Mouse (Mus musculus) limb, embryonic 11.5 days (tissue): ENCODE data around the gene Ccdc8. TPM values are rescaled to one million over a fixed set of nuclear protein-coding genes. Genes with fewer than 3 reads are reported as not detected.

Experiments used
- ATAC-seq: fragments of 200-750 bp; cut with Nextera tagmentation; 2 replicates; pipeline ENCODE4 v1.8.0; 2017; ENCODE audit warnings: low read depth; ENCODE audit not compliant: insufficient number of reproducible peaks, low FRiP score, low TSS enrichment
- DNase-seq: peaks from one replicate; pipeline ENCODE4 v3.0.0-alpha.2; 2015; ENCODE audit warnings: low spot score
- H3K27ac ChIP-seq: fragments of 300-500 bp; sonication (generic); replicated peaks from 2 replicates; pipeline ENCODE4 v1.5.1; 2014; ENCODE audit warnings: low read depth, mild to moderate bottlenecking, low read length
- H3K27me3 ChIP-seq: fragments of 300-500 bp; sonication (generic); 2 replicates; pipeline ENCODE4 v1.6.1; 2014; ENCODE audit warnings: mild to moderate bottlenecking, low read length, mixed read lengths; ENCODE audit not compliant: control insufficient read depth, insufficient read depth
- H3K36me3 ChIP-seq: fragments of 300-500 bp; sonication (generic); 2 replicates; pipeline ENCODE4 v1.6.1; 2014; ENCODE audit warnings: mild to moderate bottlenecking, low read length, moderate library complexity, mixed read lengths; ENCODE audit not compliant: control insufficient read depth, insufficient read depth
- H3K4me1 ChIP-seq: fragments of 300-500 bp; sonication (generic); 2 replicates; pipeline ENCODE4 v1.6.1; 2014; ENCODE audit warnings: low read length, mixed read lengths; ENCODE audit not compliant: control insufficient read depth, insufficient read depth
- H3K4me2 ChIP-seq: fragments of 300-500 bp; sonication (generic); 2 replicates; pipeline ENCODE4 v1.6.1; 2014; ENCODE audit warnings: low read depth, mild to moderate bottlenecking, moderate library complexity; ENCODE audit not compliant: severe bottlenecking
- H3K4me3 ChIP-seq: fragments of 300-500 bp; sonication (generic); 2 replicates; pipeline ENCODE4 v1.5.1; 2014; ENCODE audit warnings: low read depth, low read length
- H3K9ac ChIP-seq: fragments of 300-500 bp; sonication (generic); 2 replicates; pipeline ENCODE4 v1.6.1; 2014; ENCODE audit warnings: mild to moderate bottlenecking, low read length
- H3K9me3 ChIP-seq: fragments of 300-500 bp; sonication (generic); 2 replicates; pipeline ENCODE4 v1.6.1; 2016; ENCODE audit warnings: low read length; ENCODE audit not compliant: control insufficient read depth
- WGBS: fragments of 180-500 bp; shearing (Covaris S2); extraction: QIAGEN DNeasy Blood & Tissue Kit; methylation state at CpG from one replicate; pipeline ENCODE4 v1.1.7; 2014; 5-methylcytosine and 5-hydroxymethylcytosine counted together
- polyA plus RNA-seq: library from polyadenylated mRNA; unstranded; fragments of >200 nt; fragmentation: Nextera tagmentation; extraction: Ambion mirVana; gene quantifications from 2 replicates; pipeline ENCODE4 v1.2.1, GENCODE M21; 2014

Ccdc8 gene
- polyA plus RNA-seq, 1 experiment from 2014 or later: 26.4 TPM

DNA sequence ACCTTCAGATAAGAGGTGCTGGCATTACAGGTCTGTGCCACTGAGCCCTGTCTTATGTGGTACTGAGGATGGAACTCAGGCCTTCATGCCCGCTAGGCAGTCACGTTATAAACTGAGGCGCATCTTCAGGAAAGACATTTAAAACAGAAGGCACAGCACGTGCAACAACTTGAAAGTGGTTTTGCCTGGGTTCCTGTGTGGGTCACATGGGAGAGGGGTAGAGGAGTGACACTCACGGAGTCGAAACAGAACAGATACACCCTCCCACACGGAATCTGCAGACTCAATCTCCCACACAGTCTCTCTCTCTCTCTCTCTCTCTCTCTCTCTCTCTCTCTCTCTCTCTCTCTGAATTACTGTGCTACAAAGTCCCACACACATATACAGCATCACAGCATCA lies 37.7 kb downstream of the Ccdc8 start:
- Histone ChIP-seq H3K4me1 (peaks cover 13% of the 10 kb centered on the region), H3K4me3 (no peak overlapping the region), H3K27ac (no peak overlapping the region)

GRCm38 (mm10) chr7:17038018-17038695 lies 45.6 kb downstream of the Ccdc8 start:
- Histone ChIP-seq H3K9me3 (no peaks in the 10 kb centered on the region), H3K36me3 (peaks cover 21% of the 10 kb centered on the region), H3K9ac (no peak overlapping the region), H3K4me1 (no peaks in the 10 kb centered on the region), H3K27ac (no peak overlapping the region), H3K4me3 (no peak overlapping the region), H3K4me2 (no peak overlapping the region), H3K27me3 (no peaks in the 10 kb centered on the region)
- no peak for DNase-seq
- WGBS: 52% methylated on average over 9 of the region's 9 CpGs
- ATAC-seq: no peak

More for the DNA sequence above, 37.7 kb downstream of the Ccdc8 start:
- Histone ChIP-seq H3K9me3 (no peaks in the 10 kb centered on the region), H3K36me3 (no peaks in the 10 kb centered on the region; the same call in 1 of the 2 replicates), H3K27me3 (no peaks in the 10 kb centered on the region), H3K9ac (no peak overlapping the region), H3K4me2 (no peak overlapping the region)
- no peak for ATAC-seq
- WGBS: 80% methylated on average over 7 of the region's 7 CpGs
- DNase-seq: no peak

- no peak overlapping the region for H3K4me3 ChIP-seq
- H3K4me1 ChIP-seq: no peaks in the 10 kb centered on the region
- DNase-seq (no peak), ATAC-seq (no peak)
- H3K36me3 ChIP-seq: peaks cover 27% of the 10 kb centered on the region
- no peaks in the 10 kb centered on the region for H3K9me3 ChIP-seq
- H3K9ac ChIP-seq: no peak overlapping the region
- H3K27me3 ChIP-seq: no peaks in the 10 kb centered on the region
- H3K4me2 ChIP-seq: no peak overlapping the region
- WGBS: 92% methylated on average over 7 of the region's 7 CpGs
- H3K27ac ChIP-seq: no peak overlapping the region
Measured at GRCm38 (mm10) chr7:17039373-17039772, 46.9 kb downstream of the Ccdc8 start.

DNA sequence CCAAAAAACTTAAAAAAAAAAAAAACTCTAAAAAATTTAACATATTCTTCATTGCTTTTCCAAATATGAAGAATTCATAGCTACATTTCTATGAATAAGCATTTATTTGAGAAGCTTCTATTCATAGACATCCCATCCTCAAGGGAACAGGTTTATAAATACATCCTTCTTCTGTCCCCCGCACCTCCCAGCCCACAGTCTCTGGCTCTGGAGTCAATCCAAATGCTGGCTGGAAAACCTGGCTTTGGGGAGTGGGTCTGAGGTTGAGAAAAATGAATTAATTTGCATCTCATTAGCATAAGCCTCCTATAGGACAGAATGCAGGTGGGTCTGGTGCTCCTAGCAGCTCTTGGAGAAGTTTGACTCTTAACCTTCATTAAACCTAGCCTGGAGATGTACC lies 53.2 kb downstream of the Ccdc8 start:
- Histone ChIP-seq H3K4me2 (no peak overlapping the region), H3K4me3 (no peak overlapping the region), H3K36me3 (peaks cover 8% of the 10 kb centered on the region), H3K4me1 (no peaks in the 10 kb centered on the region), H3K9ac (no peak overlapping the region), H3K27me3 (no peaks in the 10 kb centered on the region), H3K27ac (no peak overlapping the region), H3K9me3 (no peaks in the 10 kb centered on the region)
- ATAC-seq: no peak
- 100% methylated on average over 1 of the region's 1 CpGs for WGBS
- no peak for DNase-seq

Other genes starting within 250 kb of the Ccdc8 start
- gene Slc1a5, start 211.4 kb upstream of the Ccdc8 start, polyA plus RNA-seq: 28.5 and 30.9 TPM in 2 replicates
- 125 and 128 TPM in 2 replicates for gene Strn4, start 176.8 kb upstream of the Ccdc8 start, polyA plus RNA-seq
- gene Fkrp, start 176.0 kb upstream of the Ccdc8 start, polyA plus RNA-seq: 25.4 and 29.3 TPM in 2 replicates
- 16.6 and 16.8 TPM in 2 replicates for gene Prkd2, start 149.8 kb upstream of the Ccdc8 start, polyA plus RNA-seq
- gene Dact3, start 117.4 kb upstream of the Ccdc8 start, polyA plus RNA-seq: 14.6 and 15.7 TPM in 2 replicates
- gene Gng8, start 100.9 kb upstream of the Ccdc8 start, polyA plus RNA-seq: 13.9 and 15.9 TPM in 2 replicates
- gene Ptgir, start 86.2 kb upstream of the Ccdc8 start, polyA plus RNA-seq: 0.24 and 0.44 TPM in 2 replicates
- gene Calm3, start 68.6 kb upstream of the Ccdc8 start, polyA plus RNA-seq: 176 and 201 TPM in 2 replicates
- gene Pnmal2, start 48.0 kb upstream of the Ccdc8 start, polyA plus RNA-seq: 4.8 TPM in 2 replicates
- gene Pnmal1, start 33.0 kb upstream of the Ccdc8 start, polyA plus RNA-seq: 2.0 and 2.1 TPM in 2 replicates
- gene Gm42372, start 9.6 kb upstream of the Ccdc8 start, polyA plus RNA-seq: 0.65 and 0.78 TPM in 2 replicates
- 134 and 140 TPM in 2 replicates for gene Ppp5c, start 35.2 kb downstream of the Ccdc8 start, polyA plus RNA-seq
- 8.9 and 9.6 TPM in 2 replicates for gene Hif3a, start 69.7 kb downstream of the Ccdc8 start, polyA plus RNA-seq
- gene Psg16, start 81.3 kb downstream of the Ccdc8 start, polyA plus RNA-seq: 0.12 and 0.24 TPM in 2 replicates
- gene Ceacam3, start 157.6 kb downstream of the Ccdc8 start, polyA plus RNA-seq: not detected in 2 replicates
- not detected in 2 replicates for gene Psg29, start 210.8 kb downstream of the Ccdc8 start, polyA plus RNA-seq